Mouse (Mus musculus) mouse trophoblast stem cell (cell line): ENCODE data around the gene Tmco5.

Experiments used
- in situ Hi-C, 2 experiments: fragments of 300-500 bp; cut with MseI, MboI; formaldehyde crosslinking; loops; 2 replicates in 1 of 2; 3 replicates in 1 of 2; pipeline ENCODE4 v1.15.1; 2025

Gene Tmco5

DNA sequence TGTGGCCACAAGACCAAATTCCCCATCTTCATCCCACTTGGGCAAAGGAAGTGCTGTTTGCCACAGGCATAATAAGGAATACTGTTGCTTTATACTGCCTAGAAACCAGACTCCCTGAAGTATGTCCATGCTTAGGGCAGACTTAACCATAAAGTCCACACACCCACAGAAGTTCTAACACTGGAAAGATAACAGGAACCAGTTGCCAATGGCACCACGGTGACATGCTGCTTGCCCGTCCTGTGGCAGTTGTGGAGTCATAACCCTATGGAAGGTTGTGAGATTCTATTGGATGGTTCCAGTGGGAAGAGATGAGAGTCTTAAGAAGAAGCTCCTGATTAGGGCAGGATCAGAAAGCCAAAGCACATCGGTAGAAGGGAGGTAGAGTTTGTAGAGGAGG, at the start of gene Tmco5:
Gene Tmco5 (plus strand): TSS at position 301 of the 400 bp plus-strand sequence.
- in situ Hi-C loops = no loop called here

DNA sequence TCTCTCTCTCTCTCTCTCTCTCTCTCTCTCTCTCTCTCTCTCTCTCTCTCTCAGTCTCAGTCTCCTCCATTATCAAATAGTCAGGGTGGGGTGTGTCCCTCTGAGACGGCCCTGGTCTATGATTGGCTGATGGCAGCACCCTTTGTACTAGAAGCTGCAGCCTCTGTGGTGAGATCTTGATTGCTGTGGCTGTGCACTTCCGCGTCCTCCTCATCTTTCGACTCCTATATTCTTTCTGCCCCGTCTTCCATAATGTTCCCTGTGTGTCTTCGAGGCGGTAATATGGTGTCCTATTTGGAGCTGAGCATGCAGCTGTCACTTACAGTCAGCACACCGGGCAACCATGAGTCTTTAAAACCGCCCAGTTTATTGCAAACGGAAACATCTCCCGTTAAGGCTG, 46.6 kb upstream of the Tmco5 start:
- in situ Hi-C loops = no loop called here

DNA sequence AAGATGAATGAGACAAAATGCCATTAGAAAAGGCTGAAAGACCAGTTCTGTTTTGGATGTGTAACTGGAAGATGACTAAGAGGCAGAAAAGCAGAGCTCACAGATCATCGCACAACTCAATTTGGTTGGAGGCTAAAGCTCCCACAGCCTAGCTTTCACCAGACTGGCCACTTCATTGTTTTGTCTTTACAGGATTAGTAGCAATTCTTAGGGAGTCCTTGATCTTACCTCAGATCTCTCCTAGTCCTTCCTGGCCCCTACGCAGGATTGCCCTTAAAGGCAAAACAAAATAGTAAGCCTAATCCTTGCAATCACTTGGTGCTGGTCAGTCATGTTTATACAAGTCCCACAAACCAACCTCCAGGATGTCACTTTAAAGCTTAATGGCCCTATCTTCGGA, 40.7 kb upstream of the Tmco5 start:
- in situ Hi-C loops = no loop called here

DNA sequence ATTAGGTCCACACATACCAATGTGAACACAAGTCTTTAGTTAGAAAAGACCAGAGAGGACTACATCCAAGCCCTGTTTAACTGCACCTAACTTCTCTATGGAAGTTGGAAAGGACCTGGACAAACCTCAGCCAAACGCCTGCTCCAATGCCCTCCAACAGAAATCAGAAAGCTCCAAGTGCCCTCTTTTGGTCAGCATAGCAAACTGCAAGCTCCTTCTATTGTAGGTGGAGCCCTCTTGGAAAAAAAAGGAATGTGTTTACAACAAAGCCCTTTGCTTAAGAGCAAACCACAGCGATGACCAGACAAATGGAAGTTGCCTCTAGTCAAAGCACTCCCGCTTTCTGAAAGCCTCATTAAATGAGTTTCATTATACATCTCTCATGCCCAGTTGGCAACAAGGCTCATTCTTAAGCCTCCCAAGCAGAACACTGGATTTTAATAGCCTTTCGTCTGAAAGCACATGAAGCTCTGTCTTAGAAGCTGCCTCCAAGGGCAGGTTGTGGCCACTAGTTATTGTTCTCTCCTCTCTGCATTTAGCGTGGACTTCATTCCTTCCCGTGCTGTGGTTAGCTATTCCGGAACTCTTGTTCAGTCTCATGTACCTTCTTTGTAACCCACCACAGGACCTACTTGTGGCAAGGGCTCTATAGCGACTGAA, 39.8 kb upstream of the Tmco5 start:
- in situ Hi-C loops = no loop called here

DNA sequence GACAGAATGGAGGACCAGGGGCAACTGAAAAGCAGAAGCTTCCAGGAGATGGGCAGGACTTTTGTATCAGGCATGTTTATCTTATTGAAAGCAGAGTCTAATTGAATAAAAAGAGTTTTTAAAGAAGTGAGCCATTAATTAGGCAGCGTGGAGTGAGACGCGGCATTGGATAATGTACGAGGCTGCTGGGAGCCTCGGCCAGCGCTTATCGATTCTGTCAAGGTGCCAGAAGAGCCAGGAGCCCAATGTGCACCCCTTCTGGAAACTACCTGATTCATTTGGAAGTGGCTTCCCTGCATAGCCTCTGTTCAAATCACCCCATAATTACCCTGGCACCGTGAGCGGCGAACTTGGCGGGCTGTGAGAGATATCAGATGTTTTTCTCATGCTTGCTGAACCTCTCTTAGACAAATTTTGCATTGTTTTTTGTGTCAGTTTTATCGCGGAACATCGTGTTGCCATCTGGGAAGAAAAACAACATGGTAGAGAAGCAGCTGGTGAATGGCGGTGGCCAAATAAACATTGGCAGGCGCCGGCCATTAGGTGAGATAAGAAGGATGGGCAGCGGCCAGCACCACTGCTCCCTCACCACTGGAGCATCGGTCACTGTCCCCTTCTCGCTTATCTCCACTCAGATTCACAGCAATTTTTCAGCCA, 28.4 kb upstream of the Tmco5 start:
- in situ Hi-C loops = no loop called here

DNA sequence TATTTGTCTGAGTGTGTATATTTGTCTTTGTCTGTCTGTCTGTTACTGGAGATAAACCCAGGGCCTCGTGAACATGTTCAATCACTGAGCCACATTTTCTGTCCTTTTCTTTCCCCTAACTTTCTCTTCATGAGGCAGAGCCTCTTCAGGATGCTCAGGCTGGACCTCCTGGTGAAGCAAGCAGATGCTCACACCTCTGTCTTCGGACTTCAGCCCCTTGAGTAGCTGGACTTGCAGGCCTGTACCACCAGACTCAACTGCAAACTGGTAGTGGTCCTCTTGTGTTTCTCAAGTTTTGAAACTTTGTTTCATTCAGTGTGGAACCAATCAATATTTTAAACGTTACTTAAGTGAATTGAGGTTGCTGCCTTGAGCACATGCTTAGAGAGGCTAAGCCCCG, 27.1 kb upstream of the Tmco5 start:
- in situ Hi-C loops = no loop called here

DNA sequence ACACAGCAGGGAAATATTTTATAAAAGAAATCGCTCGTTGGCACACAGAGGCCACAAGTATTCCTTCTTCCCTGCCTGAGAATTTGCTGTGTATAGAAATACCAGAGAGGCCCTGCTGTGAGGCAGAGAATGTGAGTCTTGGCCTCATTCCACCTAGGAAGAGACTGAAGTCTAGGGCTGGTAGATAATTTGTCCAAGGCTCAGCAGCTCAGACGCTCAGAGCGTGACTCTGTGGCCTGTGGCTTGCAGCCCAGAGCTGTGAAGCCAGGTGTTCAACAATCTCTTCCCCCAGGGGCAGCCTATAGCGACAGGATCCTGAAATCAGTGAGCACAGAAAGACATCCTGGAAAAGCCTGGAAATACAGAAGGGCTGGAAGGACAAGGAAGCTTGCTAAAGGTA, 26.2 kb upstream of the Tmco5 start:
- in situ Hi-C loops = no loop called here

DNA sequence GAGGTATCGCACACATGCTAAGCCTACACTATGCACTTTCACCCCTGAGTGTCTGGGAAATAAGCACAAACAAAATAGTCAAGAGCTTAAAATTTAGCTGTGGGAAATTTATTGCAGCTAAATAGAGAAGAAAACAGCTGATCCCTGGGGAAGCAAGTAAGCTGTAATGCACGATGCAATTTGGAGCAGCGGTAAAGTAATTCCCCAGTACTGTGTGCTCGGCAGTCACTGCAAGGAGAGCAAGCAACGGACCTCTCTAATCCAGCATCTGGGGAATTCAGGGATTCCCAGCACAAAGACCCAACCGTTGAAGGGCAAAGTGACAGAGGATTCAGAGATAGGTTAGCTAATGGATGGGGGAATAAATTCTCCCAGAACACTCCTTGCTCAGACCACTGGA, 19.8 kb upstream of the Tmco5 start:
- in situ Hi-C loops = no loop called here

DNA sequence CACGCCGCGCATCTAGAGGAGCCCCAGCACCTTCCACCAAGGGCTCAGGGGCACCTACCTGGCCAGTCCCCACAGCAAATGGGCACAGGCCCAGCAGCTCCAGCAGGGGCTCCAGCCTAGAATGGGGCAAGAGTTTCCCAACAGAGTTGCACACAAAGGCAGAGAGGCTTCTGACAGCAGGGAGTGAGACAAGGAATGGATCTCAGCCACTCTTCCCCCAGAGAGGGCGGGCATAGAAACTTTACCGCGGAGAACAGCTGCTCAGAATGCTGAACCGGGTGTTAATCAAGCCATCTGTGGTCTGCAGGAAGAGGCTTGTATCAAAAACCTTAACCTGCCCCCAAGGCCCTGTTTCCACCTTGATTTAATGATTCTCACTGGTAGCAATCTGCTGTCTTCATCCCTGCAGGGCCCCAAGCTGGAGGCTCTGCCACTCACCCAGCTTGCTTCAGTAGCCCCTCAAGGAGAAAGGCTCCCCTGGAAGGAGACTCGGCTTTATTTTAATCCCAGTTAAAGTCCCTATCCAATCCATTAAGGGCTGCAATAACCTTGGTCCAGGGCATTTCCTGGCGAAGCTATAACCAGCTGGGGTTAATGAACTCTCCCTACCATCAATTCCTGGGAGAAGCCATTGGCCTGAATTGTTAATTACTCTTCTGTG, 1.4 kb upstream of the Tmco5 start:
- in situ Hi-C loops = no loop called here

DNA sequence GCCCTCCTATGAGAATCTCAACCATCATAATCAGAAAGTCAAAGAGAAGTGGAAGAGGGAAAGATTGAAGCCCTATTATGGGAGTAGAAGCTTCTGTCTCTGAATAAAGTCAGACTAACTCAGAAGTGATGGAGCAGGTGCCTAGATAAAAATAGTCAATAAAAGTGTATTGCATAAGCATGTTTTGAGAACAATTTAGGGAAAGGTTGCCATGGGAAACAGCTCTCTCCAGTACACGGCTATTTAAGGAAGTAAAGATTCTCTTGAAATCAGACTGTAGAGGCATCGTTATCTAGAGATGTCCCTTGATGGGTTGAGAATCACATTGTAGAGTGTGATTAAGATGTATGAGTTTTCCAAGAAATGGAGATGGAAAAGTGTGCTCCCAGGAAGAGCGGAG, 1.2 kb downstream of the Tmco5 start:
- in situ Hi-C loops = no loop called here

DNA sequence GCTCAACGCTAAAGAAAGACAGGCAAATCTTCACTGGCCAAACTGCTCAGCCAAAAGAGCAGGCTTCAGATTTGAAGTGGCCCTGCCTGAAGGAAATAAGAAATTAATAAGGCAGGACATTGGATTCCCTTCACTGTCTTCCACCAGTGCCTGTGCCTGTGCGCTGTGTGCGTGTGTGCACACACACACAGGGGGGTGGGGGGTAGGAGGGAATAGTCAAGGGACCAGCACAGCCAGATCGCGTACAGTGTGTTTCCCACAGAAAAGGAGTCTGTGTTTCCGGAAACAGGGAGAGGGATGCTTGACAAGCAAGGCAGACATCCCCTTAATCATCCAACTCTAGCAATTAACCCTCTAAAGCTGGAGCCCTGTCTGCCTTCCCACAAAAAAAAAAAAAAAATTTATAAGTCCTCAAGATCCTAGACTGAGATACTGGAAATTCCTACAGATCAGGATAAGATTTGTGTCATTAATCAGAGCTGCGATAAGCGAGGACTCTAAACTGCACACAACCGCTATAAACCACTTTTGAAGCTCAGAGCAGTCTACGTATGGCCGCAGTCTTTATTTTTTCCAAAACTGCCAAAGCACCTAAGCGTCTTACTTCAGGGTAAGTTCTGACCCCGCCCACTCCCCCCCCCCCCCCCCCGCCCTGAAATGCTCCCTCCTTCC, 15.0 kb downstream of the Tmco5 start:
- in situ Hi-C loops = loop anchor here in 1 of 2 experiments (10.0 kb wide), 1 partner anchor 341 kb away; no protein-coding TSS in a partner anchor

DNA sequence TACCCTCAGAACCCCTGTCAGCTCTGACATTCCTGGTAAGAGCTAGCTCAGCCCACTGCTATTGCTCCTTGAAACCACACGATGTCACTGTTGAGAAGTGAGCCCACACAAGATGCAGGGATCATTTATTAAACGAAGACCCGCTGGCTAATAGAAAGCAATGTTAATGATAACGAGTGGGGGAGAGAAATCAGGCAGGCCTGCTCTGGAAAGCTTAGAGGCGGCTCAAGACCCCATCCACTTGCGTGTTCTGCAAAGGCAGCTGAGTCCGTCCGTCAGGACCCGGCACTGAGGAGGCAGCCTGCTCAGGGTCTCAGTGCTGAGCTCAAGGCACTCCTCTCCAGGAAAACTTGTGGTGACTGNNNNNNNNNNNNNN, 15.5 kb downstream of the Tmco5 start:
- in situ Hi-C loops = loop anchor here in 1 of 2 experiments (10.0 kb wide), 1 partner anchor 341 kb away; no protein-coding TSS in a partner anchor

DNA sequence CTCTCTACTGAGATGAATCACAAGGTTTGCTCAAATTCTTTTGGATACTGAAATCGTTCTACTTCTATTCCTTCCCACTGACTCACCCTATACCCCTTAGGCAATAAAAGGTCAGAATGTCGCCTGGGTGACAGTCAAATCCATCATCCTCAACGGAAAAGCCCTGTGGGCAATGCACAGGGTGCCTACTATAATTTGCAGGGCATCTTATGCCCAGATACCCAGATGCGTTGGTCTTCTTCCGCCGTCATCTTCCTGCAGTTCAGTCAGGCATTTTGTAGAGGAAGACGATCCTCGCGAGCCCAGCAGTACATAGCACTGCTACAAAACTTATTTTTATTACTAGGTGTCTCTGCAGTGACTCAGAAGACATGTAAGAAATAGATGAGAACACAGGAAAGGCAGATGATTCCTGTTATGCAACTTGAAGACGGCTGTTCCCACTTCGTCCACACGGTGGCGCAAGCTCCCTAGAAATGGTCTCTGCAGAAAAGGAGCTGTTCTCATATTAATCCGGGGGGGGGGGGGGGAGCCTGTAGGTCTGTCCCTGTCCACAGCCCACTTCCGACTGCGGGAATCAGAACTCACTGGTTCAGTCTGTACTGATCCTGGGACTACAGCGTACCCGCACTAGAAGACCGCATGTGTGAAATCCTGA, 21.3 kb downstream of the Tmco5 start:
- in situ Hi-C loops = loop anchor here (5.0 to 10.0 kb wide), 3 partner anchors 283 to 335 kb away; no protein-coding TSS in a partner anchor

DNA sequence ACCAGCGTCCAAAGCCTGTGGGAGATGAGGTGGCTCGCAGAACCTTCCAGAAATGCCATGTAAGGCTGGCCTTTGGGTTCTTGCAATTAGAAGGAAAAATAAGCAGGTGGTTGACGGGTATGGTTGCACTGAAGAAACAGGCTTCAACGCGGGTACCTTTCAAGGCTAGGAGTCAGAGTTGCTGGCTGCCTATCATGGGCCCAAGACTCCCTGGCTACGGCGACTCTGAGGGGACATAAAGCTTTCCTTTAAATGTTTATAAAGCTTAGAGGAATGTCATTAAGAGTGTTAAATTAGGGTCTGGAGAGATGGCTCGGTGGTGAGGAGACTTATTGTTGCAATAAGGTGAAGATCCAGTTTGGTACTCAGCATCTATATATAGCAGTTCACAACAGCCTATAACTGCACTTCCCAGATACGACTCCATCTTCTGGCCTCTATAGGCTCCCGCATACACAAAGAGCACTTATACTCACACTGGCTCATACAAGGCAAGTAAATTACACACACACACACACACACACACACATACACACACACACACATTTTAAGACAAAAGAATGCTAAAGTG, 21.9 kb downstream of the Tmco5 start:
- in situ Hi-C loops = loop anchor here (5.0 kb wide), 1 partner anchor 282 kb away; no protein-coding TSS in a partner anchor

DNA sequence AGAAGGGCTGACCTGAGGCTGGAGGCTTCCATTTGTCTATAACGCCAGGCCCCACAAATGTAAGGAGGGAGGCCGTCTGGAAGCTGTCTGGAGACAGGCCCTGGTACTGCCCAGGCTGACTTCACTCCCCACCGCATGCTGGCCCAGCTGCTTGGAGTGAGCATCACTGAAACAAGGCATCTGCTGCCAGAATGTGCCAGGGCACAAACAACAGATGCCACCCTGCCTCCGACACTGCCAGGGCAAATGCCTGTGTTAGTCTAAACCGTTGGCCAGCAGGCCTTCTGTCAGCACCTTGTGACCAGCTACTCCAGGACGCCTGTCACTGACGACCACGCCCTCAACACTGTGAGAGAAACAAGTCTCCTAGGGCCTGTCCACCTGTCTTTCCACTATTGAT, 29.8 kb downstream of the Tmco5 start:
- in situ Hi-C loops = no loop called here

DNA sequence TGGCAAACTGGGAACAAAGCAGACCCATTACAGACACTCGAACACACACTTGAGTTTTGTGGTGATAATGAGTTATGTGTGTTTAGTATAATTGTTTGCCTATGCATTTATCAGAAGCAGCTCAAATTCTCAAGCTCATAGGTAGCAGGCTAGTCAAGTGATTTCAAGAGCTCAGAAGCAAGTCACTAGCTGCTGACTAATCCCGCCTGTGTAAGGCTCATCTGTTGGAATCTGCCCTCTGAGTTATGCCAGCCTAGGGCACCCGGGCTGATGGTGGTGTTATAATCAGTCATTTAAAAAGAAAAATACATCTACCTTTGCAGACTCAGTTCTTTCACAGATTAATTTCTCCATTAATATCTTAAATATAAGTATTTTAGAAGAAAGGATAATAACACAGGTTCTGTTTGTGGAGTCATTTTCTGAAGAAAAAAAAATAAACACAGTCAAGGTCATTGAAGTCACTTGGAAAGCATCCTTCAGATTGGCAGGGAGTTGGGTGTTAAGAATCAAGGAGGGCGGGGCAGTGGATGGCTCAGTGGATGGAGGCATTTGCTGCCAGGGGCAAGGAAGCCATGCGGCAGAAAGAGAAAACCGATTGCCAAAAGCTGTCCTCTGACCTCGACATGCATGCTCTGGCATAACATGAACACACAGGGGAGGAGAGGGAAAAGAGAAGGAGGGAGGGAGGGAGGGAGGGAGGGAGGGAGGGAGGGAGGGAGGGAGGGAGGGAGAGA, 34.0 kb downstream of the Tmco5 start:
- in situ Hi-C loops = no loop called here

DNA sequence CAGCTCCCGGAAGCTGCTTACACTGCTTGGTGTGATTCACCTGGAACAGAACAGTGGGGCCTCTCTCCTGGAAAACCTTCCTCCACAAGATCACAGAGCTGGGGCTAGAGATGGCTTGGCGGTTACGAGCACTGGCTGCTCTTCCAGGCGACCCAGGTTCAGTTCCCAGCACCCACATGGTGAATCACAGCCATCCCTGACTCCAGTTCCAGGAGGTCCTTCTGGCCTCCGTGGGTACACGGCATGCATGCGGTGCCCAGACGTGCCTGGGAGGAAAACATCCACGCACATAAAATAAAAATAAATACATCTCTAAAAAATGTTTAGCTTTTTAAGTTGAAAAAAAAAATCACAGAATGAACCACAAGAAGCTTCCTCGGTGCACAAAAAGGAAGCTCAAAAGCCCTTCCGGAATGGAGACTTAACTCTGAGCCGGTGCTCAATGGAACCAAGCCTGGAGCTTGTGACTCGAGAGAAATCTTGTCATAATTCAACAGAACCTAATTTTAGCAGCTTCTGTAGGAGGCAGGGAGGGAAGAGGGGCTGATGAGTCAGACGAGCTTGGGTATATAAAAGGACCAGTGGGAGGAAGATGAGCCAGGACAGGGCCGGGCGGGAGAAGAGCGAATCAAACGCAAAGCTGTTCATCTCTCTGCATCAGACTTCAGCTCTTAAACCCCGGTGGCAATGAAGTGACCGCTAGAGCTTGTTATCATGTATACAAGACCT, 35.4 kb downstream of the Tmco5 start:
- in situ Hi-C loops = no loop called here

DNA sequence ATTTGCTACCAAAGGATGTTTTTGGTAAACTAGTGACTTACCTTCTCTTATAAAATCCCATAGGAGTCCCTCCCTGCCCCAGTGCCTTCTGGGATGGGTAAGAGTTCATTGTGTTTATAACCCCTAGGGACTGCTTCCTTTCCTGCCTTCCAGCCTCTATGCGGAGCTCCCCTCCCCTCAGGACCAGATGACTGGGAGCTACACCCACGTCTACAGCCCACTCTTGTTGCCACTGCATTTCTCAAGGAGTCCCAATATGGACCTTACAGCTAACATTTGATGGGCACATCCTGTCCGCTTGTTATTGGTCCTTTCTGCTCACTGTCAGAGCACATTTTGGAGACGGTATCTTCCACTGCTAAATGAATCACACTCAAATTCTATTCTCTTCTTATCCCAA, 36.1 kb downstream of the Tmco5 start:
- in situ Hi-C loops = no loop called here

DNA sequence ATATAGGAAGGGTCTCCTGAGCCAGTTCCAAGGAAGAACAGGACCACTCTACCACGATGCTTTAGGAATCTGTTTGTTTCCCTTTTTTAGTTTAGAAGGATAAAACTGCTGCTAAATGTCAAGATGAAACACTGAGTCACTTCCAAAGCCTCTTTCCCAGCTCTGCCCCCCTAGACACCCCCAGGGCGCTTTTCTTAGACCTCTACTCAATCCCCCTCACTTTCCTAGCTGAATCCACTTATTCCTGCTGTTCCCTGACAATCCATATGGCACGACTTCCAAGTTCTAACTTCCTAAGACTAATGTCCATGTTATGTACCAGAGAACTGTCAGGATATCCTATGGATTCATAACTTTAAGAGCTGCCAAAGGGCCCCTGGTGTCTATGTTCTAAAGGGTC, 40.1 kb downstream of the Tmco5 start:
- in situ Hi-C loops = no loop called here
